Mouse (Mus musculus) v-Abl transformed pro-B cells (cell line): ENCODE data around the gene Tmtc1.

Experiments used
- in situ Hi-C, 2 experiments: fragments of 400-800 bp; cut with MboI; formaldehyde crosslinking; loops; one replicate each; pipeline ENCODE4 v1.15.1; 2025; ENCODE audit not compliant: unreplicated experiment in 2 of 2

Gene Tmtc1

GRCm38 (mm10) chr6:148443726-148444701 lies at the start of gene Tmtc1:
Gene Tmtc1, minus strand, starts transcription at chr6:148444389.
- in situ Hi-C loops, result loop anchor here in 1 of 2 experiments (10.0 kb wide), 1 partner anchor 189 kb away; no protein-coding TSS in a partner anchor

- in situ Hi-C loops, result no loop called here
Measured at GRCm38 (mm10) chr6:148491849-148492248, 47.7 kb upstream of the Tmtc1 start.

- in situ Hi-C loops, result no loop called here
Measured at GRCm38 (mm10) chr6:148486756-148487155, 42.6 kb upstream of the Tmtc1 start.

GRCm38 (mm10) chr6:148481894-148482293 lies 37.7 kb upstream of the Tmtc1 start:
- in situ Hi-C loops, result no loop called here

- in situ Hi-C loops, result no loop called here
Measured at GRCm38 (mm10) chr6:148479671-148480237, 35.6 kb upstream of the Tmtc1 start.

- in situ Hi-C loops, result no loop called here
Measured at GRCm38 (mm10) chr6:148478350-148478749, 34.2 kb upstream of the Tmtc1 start.

- in situ Hi-C loops, result loop anchor here in 1 of 2 experiments (25.0 kb wide), 1 partner anchor 215 kb away; no protein-coding TSS in a partner anchor
Measured at GRCm38 (mm10) chr6:148472289-148472688, 28.1 kb upstream of the Tmtc1 start.

GRCm38 (mm10) chr6:148467924-148468389 lies 23.8 kb upstream of the Tmtc1 start:
- in situ Hi-C loops, result loop anchor here in 1 of 2 experiments (25.0 kb wide), 1 partner anchor 219 kb away; no protein-coding TSS in a partner anchor

GRCm38 (mm10) chr6:148467170-148467921 lies 23.2 kb upstream of the Tmtc1 start:
- in situ Hi-C loops, result loop anchor here in 1 of 2 experiments (25.0 kb wide), 1 partner anchor 220 kb away; no protein-coding TSS in a partner anchor

GRCm38 (mm10) chr6:148459636-148460035 lies 15.4 kb upstream of the Tmtc1 start:
- in situ Hi-C loops, result loop anchor here in 1 of 2 experiments (25.0 kb wide), 1 partner anchor 228 kb away; no protein-coding TSS in a partner anchor

- in situ Hi-C loops, result loop anchor here in 1 of 2 experiments (25.0 kb wide), 1 partner anchor 232 kb away; no protein-coding TSS in a partner anchor
Measured at GRCm38 (mm10) chr6:148455470-148455869, 11.3 kb upstream of the Tmtc1 start.

GRCm38 (mm10) chr6:148454740-148455139 lies 10.6 kb upstream of the Tmtc1 start:
- in situ Hi-C loops, result loop anchor here in 1 of 2 experiments (25.0 kb wide), 1 partner anchor 233 kb away; no protein-coding TSS in a partner anchor

GRCm38 (mm10) chr6:148448151-148448550 lies 4.0 kb upstream of the Tmtc1 start:
- in situ Hi-C loops, result loop anchor here (5.0 to 10.0 kb wide), 2 partner anchors 74 to 193 kb away; no protein-coding TSS in a partner anchor

- in situ Hi-C loops, result loop anchor here (5.0 to 10.0 kb wide), 2 partner anchors 76 to 191 kb away; no protein-coding TSS in a partner anchor
Measured at GRCm38 (mm10) chr6:148446113-148446512, 1.9 kb upstream of the Tmtc1 start.

- in situ Hi-C loops, result loop anchor here (5.0 to 10.0 kb wide), 2 partner anchors 78 to 190 kb away; no protein-coding TSS in a partner anchor
Measured at GRCm38 (mm10) chr6:148444796-148445195, 607 bp upstream of the Tmtc1 start.

- in situ Hi-C loops, result loop anchor here in 1 of 2 experiments (10.0 kb wide), 1 partner anchor 189 kb away; no protein-coding TSS in a partner anchor
Measured at GRCm38 (mm10) chr6:148443291-148443725, 881 bp downstream of the Tmtc1 start.

- in situ Hi-C loops, result loop anchor here in 1 of 2 experiments (10.0 kb wide), 1 partner anchor 188 kb away; no protein-coding TSS in a partner anchor
Measured at GRCm38 (mm10) chr6:148442671-148443290, 1.4 kb downstream of the Tmtc1 start.

- in situ Hi-C loops, result loop anchor here in 1 of 2 experiments (10.0 kb wide), 1 partner anchor 187 kb away; no protein-coding TSS in a partner anchor
Measured at GRCm38 (mm10) chr6:148441871-148442270, 2.3 kb downstream of the Tmtc1 start.

GRCm38 (mm10) chr6:148439101-148439500 lies 5.1 kb downstream of the Tmtc1 start:
- in situ Hi-C loops, result no loop called here
